Mouse (Mus musculus): ENCODE measurements around the gene Mtfr1l. TPM values are rescaled to one million over a fixed set of nuclear protein-coding genes. Genes with fewer than 3 reads are reported as not detected.

Mtfr1l gene
- polyA plus RNA-seq, 1 experiment from 2014 or later = 126 TPM

- no peaks in the 10 kb centered on the region for H3K27me3 ChIP-seq (replicated peaks; ENCODE audit: control insufficient read depth, insufficient read depth, low read length)
- DNase-seq (ENCODE audit: low spot score) (no peak), ATAC-seq (ENCODE audit: low read depth) (no peak)
- H3K9ac ChIP-seq (ENCODE audit: low read depth, low read length) = 0 out of 2 replicates have a peak overlapping the region, but pooled peaks have one; percentile 25
- no peak overlapping the region for H3K4me3 ChIP-seq (ENCODE audit: low read depth, low read length)
- peaks cover 3% of the 10 kb centered on the region; the same call in 1 of the 2 replicates for H3K4me1 ChIP-seq (ENCODE audit: control insufficient read depth, insufficient read depth, low read length)
- WGBS = 74% methylated on average over 7 of the region's 7 CpGs
- H3K27ac ChIP-seq (replicated peaks; ENCODE audit: low read depth, low read length) = no peak overlapping the region
- H3K36me3 ChIP-seq (ENCODE audit: control insufficient read depth, insufficient read depth, low read length) = no peaks in the 10 kb centered on the region
- H3K4me2 ChIP-seq (ENCODE audit: low read depth, low read length) = no peak overlapping the region
- no peaks in the 10 kb centered on the region for H3K9me3 ChIP-seq (ENCODE audit: control insufficient read depth, low read length)
These were observed 19.6 kb downstream of the Mtfr1l start for GRCm38 (mm10) chr4:134515614-134516013.

GRCm38 (mm10) chr4:134514309-134514930 lies 20.8 kb downstream of the Mtfr1l start:
- H3K4me1 ChIP-seq (ENCODE audit: control insufficient read depth, insufficient read depth, low read length) = peaks cover 3% of the 10 kb centered on the region; the same call in 1 of the 2 replicates
- WGBS = 84% methylated on average over 11 of the region's 11 CpGs
- H3K4me2 ChIP-seq (ENCODE audit: low read depth, low read length) = no peak overlapping the region
- no peak overlapping the region for H3K4me3 ChIP-seq (ENCODE audit: low read depth, low read length)
- H3K36me3 ChIP-seq (ENCODE audit: control insufficient read depth, insufficient read depth, low read length) = no peaks in the 10 kb centered on the region
- DNase-seq (ENCODE audit: low spot score) (no peak), ATAC-seq (ENCODE audit: low read depth) (no peak)
- H3K9ac ChIP-seq (ENCODE audit: low read depth, low read length) = no peak overlapping the region
- no peaks in the 10 kb centered on the region for H3K9me3 ChIP-seq (ENCODE audit: control insufficient read depth, low read length)
- no peak overlapping the region for H3K27ac ChIP-seq (replicated peaks; ENCODE audit: low read depth, low read length)
- no peaks in the 10 kb centered on the region for H3K27me3 ChIP-seq (replicated peaks; ENCODE audit: control insufficient read depth, insufficient read depth, low read length)

DNA sequence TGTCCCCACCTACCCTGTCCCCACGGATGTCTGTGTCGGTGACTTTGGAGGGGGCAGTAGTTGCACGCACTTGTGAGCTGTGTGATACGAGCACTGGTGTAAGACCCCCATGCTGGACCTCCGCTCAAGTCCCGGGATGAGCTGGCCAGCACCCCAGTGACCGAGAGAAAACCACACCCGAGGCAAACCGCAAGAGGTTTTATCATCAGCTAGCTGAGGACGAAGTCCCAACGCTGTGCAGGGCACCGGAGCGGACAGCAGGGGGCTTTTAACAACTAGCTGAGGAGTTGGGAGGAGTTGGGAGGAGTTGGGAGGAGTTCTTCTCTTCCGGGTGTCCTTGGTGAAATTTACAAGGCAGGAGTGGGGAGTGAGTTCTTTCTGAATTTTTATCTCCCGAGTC lies 22.4 kb downstream of the Mtfr1l start:
- Histone ChIP-seq H3K9ac (ENCODE audit: low read depth, low read length) (peak overlapping the region; percentile 41; the same call in 1 of the 2 replicates), H3K4me3 (ENCODE audit: low read depth, low read length) (peak overlapping the region; percentile 11; the same call in 1 of the 2 replicates)

DNA sequence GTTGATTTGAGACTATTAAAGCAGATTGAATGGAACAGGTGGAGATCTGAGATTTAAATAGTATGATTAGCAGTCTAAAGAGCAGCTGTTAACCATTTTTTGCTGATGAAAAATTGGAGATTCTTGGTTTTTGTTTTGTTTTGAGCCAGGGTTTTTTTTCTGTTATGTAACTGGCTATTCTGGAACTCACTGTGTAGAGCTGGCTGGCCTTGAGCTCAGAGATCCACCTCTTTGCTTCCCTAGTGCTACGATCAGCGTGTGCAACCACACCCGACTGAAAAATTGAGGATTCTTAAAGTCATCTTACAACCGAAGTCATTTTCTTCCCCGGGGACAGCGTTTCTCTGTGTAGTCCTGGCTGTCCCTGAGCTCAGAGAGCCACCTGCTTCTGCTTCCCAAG lies 23.5 kb downstream of the Mtfr1l start:
- H3K36me3 ChIP-seq (ENCODE audit: control insufficient read depth, insufficient read depth, low read length) = no peaks in the 10 kb centered on the region
- 60% methylated on average over 6 of the region's 6 CpGs for WGBS
- peaks cover 3% of the 10 kb centered on the region; the same call in 1 of the 2 replicates for H3K4me1 ChIP-seq (ENCODE audit: control insufficient read depth, insufficient read depth, low read length)
- ATAC-seq (ENCODE audit: low read depth) (no peak), DNase-seq (ENCODE audit: low spot score) (peak; percentile 14)
- no peak overlapping the region for H3K27ac ChIP-seq (replicated peaks; ENCODE audit: low read depth, low read length)
- peak overlapping the region; percentile 85 for H3K4me2 ChIP-seq (ENCODE audit: low read depth, low read length)
- peak overlapping the region; percentile 65 for H3K4me3 ChIP-seq (ENCODE audit: low read depth, low read length)
- no peaks in the 10 kb centered on the region for H3K9me3 ChIP-seq (ENCODE audit: control insufficient read depth, low read length)
- H3K27me3 ChIP-seq (replicated peaks; ENCODE audit: control insufficient read depth, insufficient read depth, low read length) = no peaks in the 10 kb centered on the region
- no peak overlapping the region for H3K9ac ChIP-seq (ENCODE audit: low read depth, low read length)

More for the DNA sequence above, 22.4 kb downstream of the Mtfr1l start:
- Histone ChIP-seq H3K9me3 (ENCODE audit: control insufficient read depth, low read length) (no peaks in the 10 kb centered on the region), H3K27me3 (replicated peaks; ENCODE audit: control insufficient read depth, insufficient read depth, low read length) (no peaks in the 10 kb centered on the region), H3K4me1 (ENCODE audit: control insufficient read depth, insufficient read depth, low read length) (peaks cover 3% of the 10 kb centered on the region; the same call in 1 of the 2 replicates), H3K27ac (replicated peaks; ENCODE audit: low read depth, low read length) (no peak overlapping the region), H3K36me3 (ENCODE audit: control insufficient read depth, insufficient read depth, low read length) (no peaks in the 10 kb centered on the region), H3K4me2 (ENCODE audit: low read depth, low read length) (peak overlapping the region; percentile 43)
- DNase-seq (ENCODE audit: low spot score) (peak; percentile 85), ATAC-seq (ENCODE audit: low read depth) (no peak)
- 28% methylated on average over 15 of the region's 15 CpGs for WGBS

DNA sequence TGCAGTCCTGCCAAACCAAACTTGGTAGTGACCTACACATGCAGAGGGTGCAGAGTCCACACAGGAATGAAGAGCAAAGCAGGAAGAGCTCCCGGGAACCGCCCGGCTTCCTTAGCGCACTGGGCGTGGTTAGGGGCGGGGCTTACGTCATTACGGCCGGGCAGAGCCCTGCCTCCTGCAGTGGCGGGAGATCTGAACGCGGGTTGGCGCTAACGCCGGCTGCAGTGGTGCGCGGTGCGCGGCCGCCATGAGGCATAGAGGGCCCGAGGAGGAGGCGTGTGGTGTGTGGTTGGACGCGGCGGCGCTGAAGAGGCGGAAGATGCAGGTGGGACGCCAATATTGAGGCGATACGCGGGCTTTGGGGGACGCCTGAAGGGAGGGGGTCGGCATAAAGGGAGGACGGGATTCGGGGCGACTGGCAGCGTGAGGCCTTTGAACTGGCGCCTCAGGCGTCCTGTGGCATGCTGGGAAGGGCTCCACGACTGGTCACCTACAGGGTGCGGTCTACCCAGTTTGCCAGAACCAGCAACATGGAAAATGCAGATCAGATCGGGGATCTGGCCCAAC lies 24.3 kb downstream of the Mtfr1l start, which contains the start of gene Aunip:
TSS of gene Aunip (plus strand) at position 155 of the 567 bp plus-strand sequence.
- no peaks in the 10 kb centered on the region for H3K9me3 ChIP-seq (ENCODE audit: control insufficient read depth, low read length)
- H3K27ac ChIP-seq (replicated peaks; ENCODE audit: low read depth, low read length) = peak within 1 kb of the TSS; percentile 21; the same call in 1 of the 2 replicates
- peak within 1 kb of the TSS; percentile 85 for H3K4me2 ChIP-seq (ENCODE audit: low read depth, low read length)
- H3K9ac ChIP-seq (ENCODE audit: low read depth, low read length) = peak within 1 kb of the TSS; percentile 70
- DNase-seq (ENCODE audit: low spot score) = peak; percentile 97
- WGBS = under 1% methylated on average over 41 of the region's 42 CpGs
- H3K36me3 ChIP-seq (ENCODE audit: control insufficient read depth, insufficient read depth, low read length) = no peaks in the 10 kb centered on the region
- H3K4me3 ChIP-seq (ENCODE audit: low read depth, low read length) = peak within 1 kb of the TSS; percentile 65
- peaks cover 3% of the 10 kb centered on the region; the same call in 1 of the 2 replicates for H3K4me1 ChIP-seq (ENCODE audit: control insufficient read depth, insufficient read depth, low read length)
- ATAC-seq (ENCODE audit: low read depth) = peak; percentile 95
- no peaks in the 10 kb centered on the region for H3K27me3 ChIP-seq (replicated peaks; ENCODE audit: control insufficient read depth, insufficient read depth, low read length)

DNA sequence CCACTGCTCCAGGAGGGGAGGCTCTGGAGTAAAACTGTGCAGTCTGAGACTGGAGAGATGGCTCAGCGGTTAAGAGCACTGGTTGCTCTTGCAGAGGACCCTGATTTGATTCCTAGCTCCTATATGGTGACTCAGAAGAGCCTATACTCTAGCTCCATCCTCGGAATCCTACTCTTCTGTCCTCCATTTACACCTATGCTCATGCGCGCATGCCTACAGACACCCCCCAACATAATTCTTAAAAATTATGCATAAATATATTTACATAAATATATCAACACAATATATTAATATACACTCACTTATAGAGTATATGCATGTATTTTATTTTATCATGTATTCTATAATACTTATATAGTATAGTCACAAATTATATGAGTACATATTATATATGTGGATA lies 24.8 kb downstream of the Mtfr1l start:
- H3K36me3 ChIP-seq (ENCODE audit: control insufficient read depth, insufficient read depth, low read length) = no peaks in the 10 kb centered on the region
- H3K4me2 ChIP-seq (ENCODE audit: low read depth, low read length) = peak overlapping the region; percentile 85
- 75% methylated on average over 4 of the region's 4 CpGs for WGBS
- peak overlapping the region; percentile 65 for H3K4me3 ChIP-seq (ENCODE audit: low read depth, low read length)
- DNase-seq (ENCODE audit: low spot score) = no peak
- no peak overlapping the region; the same call in 1 of the 2 replicates for H3K9ac ChIP-seq (ENCODE audit: low read depth, low read length)
- H3K4me1 ChIP-seq (ENCODE audit: control insufficient read depth, insufficient read depth, low read length) = peaks cover 3% of the 10 kb centered on the region; the same call in 1 of the 2 replicates
- no peak overlapping the region for H3K27ac ChIP-seq (replicated peaks; ENCODE audit: low read depth, low read length)
- no peaks in the 10 kb centered on the region for H3K27me3 ChIP-seq (replicated peaks; ENCODE audit: control insufficient read depth, insufficient read depth, low read length)
- H3K9me3 ChIP-seq (ENCODE audit: control insufficient read depth, low read length) = no peaks in the 10 kb centered on the region
- ATAC-seq (ENCODE audit: low read depth) = no peak; the same call in 1 of the 2 replicates

GRCm38 (mm10) chr4:134506713-134507112 lies 28.5 kb downstream of the Mtfr1l start:
- DNase-seq (ENCODE audit: low spot score) (no peak), ATAC-seq (ENCODE audit: low read depth) (no peak)
- Histone ChIP-seq H3K4me3 (ENCODE audit: low read depth, low read length) (no peak overlapping the region), H3K9me3 (ENCODE audit: control insufficient read depth, low read length) (no peaks in the 10 kb centered on the region), H3K4me1 (ENCODE audit: control insufficient read depth, insufficient read depth, low read length) (peaks cover 3% of the 10 kb centered on the region; the same call in 1 of the 2 replicates), H3K27ac (replicated peaks; ENCODE audit: low read depth, low read length) (no peak overlapping the region), H3K36me3 (ENCODE audit: control insufficient read depth, insufficient read depth, low read length) (no peaks in the 10 kb centered on the region), H3K27me3 (replicated peaks; ENCODE audit: control insufficient read depth, insufficient read depth, low read length) (no peaks in the 10 kb centered on the region), H3K9ac (ENCODE audit: low read depth, low read length) (no peak overlapping the region), H3K4me2 (ENCODE audit: low read depth, low read length) (no peak overlapping the region)
- WGBS = 88% methylated on average over 19 of the region's 19 CpGs

DNA sequence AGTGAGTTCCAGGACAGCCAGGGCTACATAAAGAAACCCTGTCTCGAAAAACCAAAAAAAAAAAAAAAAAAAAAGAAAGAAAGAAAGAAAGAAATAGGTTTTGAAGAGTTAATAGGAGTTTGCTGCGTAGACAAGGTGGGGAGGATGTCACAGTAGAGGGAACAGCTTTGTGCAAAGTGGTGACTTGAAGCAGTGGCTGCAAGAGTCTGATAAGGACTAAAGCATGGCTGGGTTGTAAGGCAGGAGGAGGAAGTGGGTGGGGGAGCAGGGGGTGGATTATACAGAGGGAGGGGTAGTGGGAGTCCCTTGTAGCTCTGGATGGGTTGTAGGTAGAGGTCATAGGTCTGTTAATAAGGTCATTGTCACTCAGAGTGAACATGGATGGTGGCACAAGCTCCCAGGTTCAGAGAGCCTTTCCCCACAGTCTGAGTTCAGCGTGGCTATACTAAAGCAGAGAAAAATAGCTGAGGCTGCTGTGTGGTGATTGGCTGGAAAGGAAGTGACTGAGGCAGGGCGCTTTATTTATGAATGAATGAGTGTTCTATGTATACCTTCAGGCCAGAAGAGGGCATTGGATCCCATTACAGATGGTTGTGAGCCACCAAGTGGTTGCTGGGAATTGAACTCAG lies 29.1 kb downstream of the Mtfr1l start:
- ATAC-seq (ENCODE audit: low read depth) = no peak
- Histone ChIP-seq H3K9me3 (ENCODE audit: control insufficient read depth, low read length) (no peaks in the 10 kb centered on the region), H3K27me3 (replicated peaks; ENCODE audit: control insufficient read depth, insufficient read depth, low read length) (no peaks in the 10 kb centered on the region), H3K27ac (replicated peaks; ENCODE audit: low read depth, low read length) (no peak overlapping the region), H3K4me2 (ENCODE audit: low read depth, low read length) (no peak overlapping the region), H3K4me1 (ENCODE audit: control insufficient read depth, insufficient read depth, low read length) (peaks cover under 1% of the 10 kb centered on the region; the same call in 1 of the 2 replicates), H3K9ac (ENCODE audit: low read depth, low read length) (no peak overlapping the region), H3K4me3 (ENCODE audit: low read depth, low read length) (no peak overlapping the region), H3K36me3 (ENCODE audit: control insufficient read depth, insufficient read depth, low read length) (no peaks in the 10 kb centered on the region)
- DNase-seq (ENCODE audit: low spot score) = no peak
- 72% methylated on average over 3 of the region's 4 CpGs for WGBS
